Mouse (Mus musculus) CH12.LX (cell line): ENCODE results near the gene Gm26938. TPM values are rescaled to one million over a fixed set of nuclear protein-coding genes. Genes with fewer than 3 reads are reported as not detected.

Experiments used
- DNase-seq: peaks from one replicate; pipeline ENCODE4 v3.0.0-alpha.2; 2013; ENCODE audit errors: extremely low read depth
- H3K27ac ChIP-seq: 2 replicates; pipeline ENCODE4 v1.5.1; 2012; ENCODE audit warnings: low read depth, mild to moderate bottlenecking, control low read depth, moderate library complexity; ENCODE audit not compliant: insufficient read depth
- H3K27me3 ChIP-seq: replicated peaks from 2 replicates; pipeline ENCODE3; 2012; ENCODE audit warnings: inconsistent platforms
- H3K36me3 ChIP-seq, 2 experiments: replicated peaks in 1 of 2; 2 replicates each; pipeline versions ENCODE3 to v1.6.1; 2012; ENCODE audit warnings: inconsistent platforms in 1 of 2, low read length in 1 of 2, mild to moderate bottlenecking in 1 of 2, mixed read lengths in 1 of 2, moderate library complexity in 1 of 2; ENCODE audit not compliant: control insufficient read depth in 1 of 2, insufficient read depth in 1 of 2
- H3K4me1 ChIP-seq, 2 experiments: 2 replicates each; pipeline ENCODE4 v1.6.1; 2012; ENCODE audit warnings: inconsistent platforms in 1 of 2, moderate library complexity in 1 of 2; ENCODE audit not compliant: insufficient read depth in 2 of 2, control insufficient read depth in 1 of 2
- H3K4me2 ChIP-seq: 2 replicates; pipeline ENCODE4 v1.6.1; 2012; ENCODE audit warnings: low read depth, mild to moderate bottlenecking, control low read depth; ENCODE audit not compliant: poor library complexity, insufficient read depth, severe bottlenecking
- H3K4me3 ChIP-seq, 3 experiments: fragments of 150-350 bp in 1 of 3; sonication (generic) in 1 of 3; replicated peaks in 1 of 3; 2 replicates each; pipeline versions ENCODE3 to v1.5.1; 2011 to 2012; ENCODE audit warnings: low read depth in 2 of 3, low read length in 2 of 3, mild to moderate bottlenecking in 2 of 3, moderate library complexity in 2 of 3, control low read depth in 1 of 3, improper control_type of control experiment in 1 of 3, inconsistent platforms in 1 of 3, mixed read lengths in 1 of 3; ENCODE audit not compliant: poor library complexity in 1 of 3
- H3K79me2 ChIP-seq: replicated peaks from 2 replicates; pipeline ENCODE4 v1.6.1; 2012; ENCODE audit warnings: mild to moderate bottlenecking, moderate library complexity; ENCODE audit not compliant: control insufficient read depth, poor library complexity, insufficient read depth, severe bottlenecking; ENCODE audit errors: extremely low read depth
- H3K9ac ChIP-seq: 2 replicates; pipeline ENCODE4 v1.6.1; 2012; ENCODE audit warnings: low read depth, mild to moderate bottlenecking, control low read depth, moderate library complexity; ENCODE audit not compliant: insufficient read depth
- H3K9me3 ChIP-seq: replicated peaks from 2 replicates; pipeline ENCODE3; 2012; ENCODE audit warnings: low read length, inconsistent platforms, mixed read lengths
- CHD1 ChIP-seq: IDR thresholded peaks from 2 replicates; pipeline ENCODE4 v1.6.1; 2012; ENCODE audit warnings: low read depth, low read length, improper control_type of control experiment, inconsistent platforms
- CHD2 ChIP-seq: IDR thresholded peaks from 2 replicates; pipeline ENCODE4 v1.6.1; 2011; ENCODE audit warnings: low read length, improper control_type of control experiment
- CTCF ChIP-seq, 2 experiments: IDR thresholded peaks in 1 of 2; conservative IDR thresholded peaks in 1 of 2; 2 replicates each; pipeline ENCODE4 v1.5.1; 2011 to 2012; ENCODE audit warnings: low read depth in 2 of 2, low read length in 2 of 2, improper control_type of control experiment in 1 of 2, inconsistent platforms in 1 of 2, mild to moderate bottlenecking in 1 of 2, moderate library complexity in 1 of 2
- ELF1 ChIP-seq: IDR thresholded peaks from 2 replicates; pipeline ENCODE4 v1.6.1; 2014; ENCODE audit warnings: low read depth, mild to moderate bottlenecking, inconsistent platforms, low read length, improper control_type of control experiment
- EP300 ChIP-seq: IDR thresholded peaks from 2 replicates; pipeline ENCODE4 v1.6.1; 2011; ENCODE audit warnings: low read length, improper control_type of control experiment
- ETS1 ChIP-seq: conservative IDR thresholded peaks from 2 replicates; pipeline ENCODE4 v1.6.1; 2012; ENCODE audit warnings: low read depth, mild to moderate bottlenecking, inconsistent platforms, low read length, improper control_type of control experiment, moderate library complexity
- GABPA ChIP-seq: IDR thresholded peaks from 2 replicates; pipeline ENCODE4 v1.6.1; 2012; ENCODE audit warnings: low read depth, low read length, improper control_type of control experiment, inconsistent platforms; ENCODE audit not compliant: insufficient replicate concordance
- HCFC1 ChIP-seq: IDR thresholded peaks from 2 replicates; pipeline ENCODE4 v1.6.1; 2012; ENCODE audit warnings: low read depth, mild to moderate bottlenecking, inconsistent platforms, low read length, improper control_type of control experiment
- IRF4 ChIP-seq: IDR thresholded peaks from 2 replicates; pipeline ENCODE4 v1.6.1; 2014; ENCODE audit warnings: low read depth, mild to moderate bottlenecking, inconsistent platforms, low read length, improper control_type of control experiment
- JUN ChIP-seq: IDR thresholded peaks from 2 replicates; pipeline ENCODE4 v1.6.1; 2011; ENCODE audit warnings: low read depth, mild to moderate bottlenecking, low read length, improper control_type of control experiment, moderate library complexity; ENCODE audit not compliant: insufficient read depth
- JUND ChIP-seq: conservative IDR thresholded peaks from 2 replicates; pipeline ENCODE4 v1.6.1; 2011; ENCODE audit warnings: low read depth, low read length, improper control_type of control experiment
- KAT2A ChIP-seq: IDR thresholded peaks from 2 replicates; pipeline ENCODE4 v1.6.1; 2012; ENCODE audit warnings: low read length, improper control_type of control experiment, inconsistent platforms; ENCODE audit not compliant: insufficient replicate concordance
- MAFK ChIP-seq: IDR thresholded peaks from 2 replicates; pipeline ENCODE4 v1.6.1; 2011; ENCODE audit warnings: low read length, improper control_type of control experiment; ENCODE audit not compliant: insufficient replicate concordance
- MAX ChIP-seq: IDR thresholded peaks from 2 replicates; pipeline ENCODE4 v1.6.1; 2011; ENCODE audit warnings: low read length, improper control_type of control experiment
- MAZ ChIP-seq: IDR thresholded peaks from 2 replicates; pipeline ENCODE4 v1.6.1; 2012; ENCODE audit warnings: low read depth, mild to moderate bottlenecking, inconsistent platforms, low read length, improper control_type of control experiment, moderate library complexity
- NELFE ChIP-seq: IDR thresholded peaks from 2 replicates; pipeline ENCODE4 v1.6.1; 2011; ENCODE audit warnings: low read depth, low read length, improper control_type of control experiment
- PAX5 ChIP-seq: IDR thresholded peaks from 2 replicates; pipeline ENCODE4 v1.6.1; 2012; ENCODE audit warnings: low read length, inconsistent platforms, mixed read lengths
- POLR2A ChIP-seq: IDR thresholded peaks from 2 replicates; pipeline ENCODE4 v1.6.1; 2011; ENCODE audit warnings: low read depth, mild to moderate bottlenecking, improper control_type of control experiment, low read length
- SIN3A ChIP-seq: IDR thresholded peaks from 2 replicates; pipeline ENCODE4 v1.6.1; 2012; ENCODE audit warnings: low read length, improper control_type of control experiment, inconsistent platforms
- SMC3 ChIP-seq: IDR thresholded peaks from 2 replicates; pipeline ENCODE4 v1.6.1; 2011; ENCODE audit warnings: low read depth, low read length, improper control_type of control experiment
- TBP ChIP-seq: conservative IDR thresholded peaks from 2 replicates; pipeline ENCODE4 v1.6.1; 2011; ENCODE audit warnings: low read depth, low read length, improper control_type of control experiment
- TCF12 ChIP-seq: IDR thresholded peaks from 2 replicates; pipeline ENCODE4 v1.6.1; 2014; ENCODE audit warnings: low read depth, mild to moderate bottlenecking, inconsistent platforms, low read length, improper control_type of control experiment
- USF1 ChIP-seq: IDR thresholded peaks from 2 replicates; pipeline ENCODE4 v1.6.1; 2014; ENCODE audit warnings: low read depth, mild to moderate bottlenecking, inconsistent platforms, low read length, improper control_type of control experiment
- ZKSCAN1 ChIP-seq: IDR thresholded peaks from 2 replicates; pipeline ENCODE4 v1.6.1; 2012; ENCODE audit warnings: low read depth, inconsistent platforms, low read length, improper control_type of control experiment, borderline replicate concordance
- ZMIZ1 ChIP-seq: IDR thresholded peaks from 2 replicates; pipeline ENCODE4 v1.6.1; 2012; ENCODE audit warnings: low read depth, mild to moderate bottlenecking, inconsistent platforms, low read length, improper control_type of control experiment
- ZNF384 ChIP-seq: IDR thresholded peaks from 2 replicates; pipeline ENCODE4 v1.6.1; 2012; ENCODE audit warnings: low read depth, low read length, improper control_type of control experiment, inconsistent platforms
- dilution Hi-C: fragments of 300-500 bp; cut with MboI; formaldehyde crosslinking; loops from 2 replicates; pipeline ENCODE4 v1.14.3; 2020; ENCODE audit warnings: low sequenced_read_pairs; ENCODE audit not compliant: extremely low pct_unique_long_range_greater_than_20kb, extremely low pct_ligation_motif_present
- in situ Hi-C: fragments of 300-500 bp; cut with MboI; formaldehyde crosslinking; loops from 3 replicates; pipeline ENCODE4 v1.14.3; 2019; ENCODE audit warnings: low sequenced_read_pairs, low pct_ligation_motif_present, low pct_unique_long_range_greater_than_20kb, mixed read lengths
- polyA plus RNA-seq: library from polyadenylated mRNA; unstranded; fragments of >175 nt; gene quantifications from 2 replicates; pipeline ENCODE4 v1.2.1, GENCODE M21; 2012; ENCODE audit warnings: low read depth; ENCODE audit not compliant: insufficient read length
- total RNA-seq, 2 experiments: library from RNA; depleted of rRNA; stranded (reverse); fragments of 300-350 nt in 1 of 2; fragments of >200 nt in 1 of 2; gene quantifications; 2 replicates each; pipeline ENCODE4 v1.2.3; 2012 to 2014

Gm26938 gene
- total and polyA plus RNA-seq, 3 experiments = not detected

- Histone ChIP-seq H3K9ac (no peak overlapping the region), H3K79me2 (peaks cover 20% of the 10 kb centered on the region), H3K36me3 (peaks cover 0 to 9% of the 10 kb centered on the region in 2 experiments), H3K4me2 (no peak overlapping the region), H3K27ac (no peak overlapping the region), H3K9me3 (no peaks in the 10 kb centered on the region), H3K27me3 (peaks cover 24% of the 10 kb centered on the region), H3K4me3 (no peak overlapping the region), H3K4me1 (peaks cover 23 to 30% of the 10 kb centered on the region in 2 experiments)
- dilution Hi-C loops = no loop called here
- TF ChIP-seq CTCF (conservative IDR thresholded peaks at IDR 0.05 in 1 of 2, IDR thresholded peaks at IDR 0.05 in 1 of 2; ENCODE audit: low read depth in 2 of 2, low read length in 2 of 2) = peak in 1 of 2 experiments; percentile 44; a peak in 2 of 4 replicates
- no peak for TF ChIP-seq ELF1
- in situ Hi-C loops = no loop called here
- DNase-seq = no peak
These were observed 36.7 kb downstream of the Gm26938 start for GRCm38 (mm10) chr5:139789466-139789865.

GRCm38 (mm10) chr5:139781406-139781805, 44.8 kb downstream of the Gm26938 start:
- Histone ChIP-seq H3K27ac (no peak overlapping the region), H3K4me3 (no peak overlapping the region), H3K4me2 (no peak overlapping the region), H3K9me3 (no peaks in the 10 kb centered on the region), H3K36me3 (no peaks in the 10 kb centered on the region), H3K79me2 (no peaks in the 10 kb centered on the region), H3K9ac (no peak overlapping the region), H3K27me3 (peaks cover 23% of the 10 kb centered on the region), H3K4me1 (peaks cover 9 to 14% of the 10 kb centered on the region in 2 experiments)
- DNase-seq = no peak
- TF ChIP-seq ZNF384 (no peak), GABPA (no peak), POLR2A (no peak), IRF4 (no peak), JUN (no peak), PAX5 (no peak), TBP (no peak), SMC3 (no peak), CTCF (conservative IDR thresholded peaks at IDR 0.05 in 1 of 2, IDR thresholded peaks at IDR 0.05 in 1 of 2; ENCODE audit: low read depth in 2 of 2, low read length in 2 of 2) (no peak), ZMIZ1 (no peak), ZKSCAN1 (no peak), ELF1 (no peak)
- in situ Hi-C loops = no loop called here
- dilution Hi-C loops = no loop called here

GRCm38 (mm10) chr5:139776966-139777365, 49.2 kb downstream of the Gm26938 start:
- in situ Hi-C loops = no loop called here
- H3K9ac ChIP-seq = no peak overlapping the region
- peaks cover 14% of the 10 kb centered on the region; the same call in 1 of the 2 replicates for H3K79me2 ChIP-seq
- no peak for TF ChIP-seq ETS1
- TF ChIP-seq TBP = no peak
- no peak for TF ChIP-seq CHD1
- TF ChIP-seq ELF1 = no peak
- no peak for TF ChIP-seq EP300
- no peak for TF ChIP-seq HCFC1
- TF ChIP-seq JUND = no peak
- TF ChIP-seq MAX = no peak
- no peak for TF ChIP-seq CHD2
- TF ChIP-seq TCF12 = no peak
- TF ChIP-seq ZNF384 = no peak
- TF ChIP-seq USF1 = no peak
- TF ChIP-seq KAT2A = no peak
- no peak for TF ChIP-seq IRF4
- no peak for TF ChIP-seq NELFE
- no peak for TF ChIP-seq SIN3A
- TF ChIP-seq MAZ = no peak
- TF ChIP-seq MAFK = no peak
- H3K36me3 ChIP-seq = peaks cover 18 to 21% of the 10 kb centered on the region in 2 experiments
- dilution Hi-C loops = no loop called here
- no peak overlapping the region for H3K4me3 ChIP-seq
- H3K4me1 ChIP-seq = peaks cover 9 to 34% of the 10 kb centered on the region in 2 experiments
- no peaks in the 10 kb centered on the region for H3K9me3 ChIP-seq
- no peak for DNase-seq
- H3K27me3 ChIP-seq = no peaks in the 10 kb centered on the region
- H3K27ac ChIP-seq = no peak overlapping the region
- H3K4me2 ChIP-seq = no peak overlapping the region
